Mouse (Mus musculus): ENCODE data around the gene Rae1.

Rae1 gene

DNA sequence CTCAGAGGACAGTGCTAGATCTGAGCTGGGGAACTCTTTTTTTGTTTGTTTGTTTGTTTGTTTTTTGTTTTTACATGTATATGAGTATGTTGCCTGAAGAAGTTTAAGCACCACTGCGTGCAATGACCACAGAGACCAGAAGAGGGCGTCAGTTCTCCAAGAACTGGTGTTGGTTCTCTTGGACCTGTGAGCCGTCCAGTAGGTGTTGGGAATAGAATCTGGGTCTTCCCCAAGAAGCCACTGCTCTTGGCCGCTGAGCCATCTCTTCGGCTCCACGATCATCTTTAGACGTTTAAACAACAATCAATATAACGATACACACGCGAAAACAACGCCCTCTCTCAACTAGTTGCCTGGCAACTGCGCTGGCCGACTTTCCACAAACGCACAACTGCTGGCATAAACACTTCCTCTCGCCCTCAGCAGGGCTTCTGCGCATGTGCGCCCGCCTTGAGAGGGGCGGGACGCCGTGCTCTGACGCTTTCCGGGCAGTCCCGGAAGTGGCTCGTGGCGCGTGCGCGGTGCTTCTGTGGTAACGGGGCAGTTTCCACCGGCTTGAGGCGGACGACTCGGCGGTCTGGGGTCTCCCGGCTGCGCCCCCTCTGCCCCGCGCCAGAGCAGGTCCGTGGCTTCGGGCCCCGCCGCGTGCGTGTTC lies at the start of gene Rae1:
Gene Rae1, plus strand, starts transcription at position 488 of the 655 bp plus-strand sequence.
- no peak for TF ChIP-seq GATA4 (IDR thresholded peaks at IDR 0.05; ENCODE audit: insufficient replicate concordance, low read length)

DNA sequence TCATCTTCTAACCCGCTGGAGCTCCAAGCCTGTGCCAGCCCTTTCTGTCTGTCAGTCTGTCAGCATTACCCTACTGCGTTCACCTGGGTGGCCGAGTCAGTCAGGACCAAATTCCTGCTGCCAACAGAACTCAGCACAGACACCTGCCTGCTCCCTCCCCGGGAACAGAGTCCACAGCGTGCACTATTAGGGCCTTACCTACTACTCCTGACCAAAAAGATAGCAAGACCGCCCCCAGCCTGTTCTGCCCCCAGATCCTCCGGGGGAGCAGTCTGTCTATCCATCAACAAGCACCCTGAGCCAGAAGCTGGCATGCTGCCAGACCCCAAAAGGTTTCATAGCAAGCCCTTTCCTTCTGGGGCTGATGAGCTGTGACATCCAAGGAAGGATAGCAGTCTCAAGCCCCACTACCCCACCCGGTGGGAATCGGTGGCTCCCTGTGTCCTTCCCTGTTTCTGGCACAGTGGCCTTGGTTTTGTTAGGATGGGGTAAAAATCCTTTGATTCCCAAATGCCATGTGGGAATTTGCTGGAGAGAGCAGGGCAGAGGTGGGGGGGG lies 49.7 kb upstream of the Rae1 start:
- TF ChIP-seq GATA4 (IDR thresholded peaks at IDR 0.05; ENCODE audit: insufficient replicate concordance, low read length), result no peak

DNA sequence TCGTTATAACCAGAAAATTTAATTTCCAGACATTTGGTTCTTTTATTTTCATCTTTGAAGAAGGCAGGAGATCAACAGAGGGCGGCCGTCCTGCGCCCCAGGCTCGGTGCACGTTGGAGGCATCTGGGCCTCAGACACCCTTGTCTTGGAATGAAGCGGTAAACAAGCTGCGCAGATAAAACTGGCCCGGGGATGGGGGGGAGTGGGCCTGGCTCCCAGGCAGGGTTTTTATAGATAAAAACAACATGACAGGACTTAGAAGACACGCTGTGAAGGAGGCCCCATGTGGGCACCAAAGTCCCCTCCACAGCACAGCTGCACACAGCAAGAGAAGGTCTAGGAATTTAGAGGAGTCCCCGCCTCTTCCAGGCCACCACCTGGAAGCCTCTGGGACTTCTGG lies 49.2 kb upstream of the Rae1 start:
- no peak for TF ChIP-seq GATA4 (IDR thresholded peaks at IDR 0.05; ENCODE audit: insufficient replicate concordance, low read length)

DNA sequence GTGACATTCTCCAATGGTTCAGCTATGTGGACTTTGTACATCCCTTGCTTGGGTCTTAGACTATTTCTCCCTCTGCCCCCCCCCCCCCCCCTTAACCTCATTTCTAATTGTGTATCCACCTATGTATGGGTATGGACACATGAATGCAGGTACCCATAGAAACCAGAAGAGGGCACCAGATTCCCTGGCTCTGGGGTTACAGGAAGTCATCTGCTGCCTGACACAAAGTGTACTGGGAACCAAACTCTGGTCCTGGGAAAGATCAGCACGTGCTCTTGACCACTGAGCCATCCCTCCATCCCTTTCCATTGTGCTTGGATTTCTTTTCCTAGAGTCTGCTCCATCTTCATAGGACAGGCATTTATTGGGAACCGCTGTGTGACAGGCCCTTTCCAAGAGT lies 47.9 kb upstream of the Rae1 start:
- no peak for TF ChIP-seq GATA4 (IDR thresholded peaks at IDR 0.05; ENCODE audit: insufficient replicate concordance, low read length)

DNA sequence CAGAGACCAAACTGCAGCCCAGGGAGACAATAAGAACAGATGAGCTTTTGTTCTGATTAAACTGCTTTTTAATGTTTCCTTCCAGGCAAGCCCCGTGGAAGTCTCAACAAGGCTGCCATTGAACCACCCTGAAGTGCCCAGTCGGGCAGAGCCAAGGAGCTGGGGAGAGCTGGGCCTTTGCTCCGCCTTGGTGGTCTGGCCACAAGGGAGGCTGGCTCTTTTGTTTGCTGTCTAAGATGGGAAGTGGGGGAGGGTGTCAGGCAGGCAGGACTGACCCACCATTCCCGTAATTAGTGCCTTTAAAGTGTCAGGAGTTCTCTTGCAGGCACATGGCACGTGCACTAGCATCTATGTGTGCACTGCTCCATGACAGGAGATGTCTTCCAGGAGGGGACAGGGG lies 41.3 kb upstream of the Rae1 start:
- no peak for TF ChIP-seq GATA4 (IDR thresholded peaks at IDR 0.05; ENCODE audit: insufficient replicate concordance, low read length)

DNA sequence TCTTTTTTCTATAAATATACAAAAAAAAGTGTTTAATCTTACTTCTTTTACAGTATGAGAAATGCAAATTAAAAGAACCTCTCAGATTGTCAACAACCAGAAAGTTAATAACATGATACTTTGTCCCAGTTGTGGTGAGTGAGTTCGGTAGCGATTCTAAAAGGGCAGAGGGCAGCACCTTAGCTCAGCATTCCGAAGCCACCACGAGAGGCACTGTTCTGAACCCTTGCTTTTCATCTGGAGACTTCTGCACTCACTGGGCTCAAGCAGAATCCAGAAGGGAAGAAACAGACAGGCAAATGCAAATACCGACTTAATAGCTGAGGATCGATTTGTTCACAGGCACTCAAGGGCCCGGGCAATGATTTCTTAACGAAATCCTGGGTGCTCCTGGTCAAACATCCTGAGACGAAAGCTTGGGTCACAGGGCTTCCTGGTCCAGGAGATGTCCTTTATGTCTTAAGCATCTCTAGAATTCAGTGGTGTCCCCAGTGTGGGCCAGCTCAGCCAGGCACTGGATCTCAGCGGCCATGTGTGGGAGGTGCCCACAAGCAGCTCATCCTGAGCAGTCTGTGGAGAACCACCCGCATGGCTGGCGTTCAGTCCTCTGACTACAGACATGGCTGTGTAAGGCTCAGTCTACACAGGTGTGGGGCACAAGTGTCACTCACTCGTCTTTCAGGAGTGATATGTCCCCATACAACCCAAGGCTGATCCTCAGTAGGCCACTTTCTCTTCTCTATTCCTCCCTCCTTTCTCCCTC lies 40.7 kb upstream of the Rae1 start:
- TF ChIP-seq GATA4 (IDR thresholded peaks at IDR 0.05; ENCODE audit: insufficient replicate concordance, low read length), result no peak

DNA sequence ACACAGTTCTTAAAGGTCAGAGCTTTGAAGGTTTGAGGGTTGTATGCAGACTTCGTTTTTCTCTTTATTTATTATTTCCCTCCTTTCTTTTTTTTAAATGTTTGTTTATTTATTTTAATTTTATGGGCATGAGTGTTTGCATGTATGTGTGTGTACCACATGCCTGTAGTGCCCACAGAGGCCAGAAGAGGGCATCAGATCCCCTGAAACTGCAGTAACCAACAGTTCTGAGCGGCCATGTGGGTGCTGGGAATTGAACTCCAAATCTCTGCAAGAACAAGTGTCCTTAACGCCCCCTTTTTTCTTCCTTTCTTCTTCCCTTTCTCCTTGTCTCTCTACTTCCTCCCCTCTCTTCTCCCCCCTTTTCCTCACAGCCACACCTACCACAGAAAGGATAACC lies 39.6 kb upstream of the Rae1 start:
- TF ChIP-seq GATA4 (IDR thresholded peaks at IDR 0.05; ENCODE audit: insufficient replicate concordance, low read length), result no peak

DNA sequence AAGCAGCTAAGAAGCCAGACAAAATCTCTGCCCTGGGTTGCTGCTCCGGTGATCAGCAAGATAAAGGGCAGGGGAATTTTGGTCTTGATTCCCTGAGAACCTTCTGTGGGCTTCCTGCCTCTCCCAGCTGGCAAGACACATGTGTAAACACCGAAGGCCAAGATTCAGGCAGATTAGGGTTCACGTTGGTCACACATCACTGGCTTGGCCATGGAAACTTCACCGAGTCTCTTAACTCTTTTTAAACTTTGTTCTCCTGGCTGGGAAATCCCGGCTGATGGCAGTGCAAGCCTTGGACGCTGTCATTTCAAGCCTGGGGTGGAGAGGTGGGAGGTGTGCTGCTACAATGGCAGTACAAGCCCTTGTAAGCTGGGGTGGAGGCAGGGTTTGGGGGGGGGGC lies 38.7 kb upstream of the Rae1 start:
- no peak for TF ChIP-seq GATA4 (IDR thresholded peaks at IDR 0.05; ENCODE audit: insufficient replicate concordance, low read length)

DNA sequence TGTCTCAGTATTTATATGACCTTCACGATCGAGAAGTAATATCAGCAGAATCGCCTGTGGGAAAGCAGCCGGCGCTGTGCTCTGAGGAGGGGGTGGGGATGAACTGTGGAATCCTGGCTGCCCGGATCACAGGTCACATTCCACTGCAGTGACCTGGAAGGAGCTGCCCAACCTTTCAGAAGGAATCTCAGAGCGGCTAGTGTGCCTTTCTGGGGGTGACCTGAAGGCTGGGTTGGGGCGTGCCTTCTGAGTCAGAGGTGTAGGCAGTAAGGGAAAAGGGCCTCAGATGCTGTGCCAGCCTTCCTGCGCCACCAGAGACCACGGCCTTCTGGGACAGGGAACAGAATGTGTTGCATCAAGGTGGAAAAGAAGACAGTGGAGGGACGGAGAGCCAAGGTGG lies 34.7 kb upstream of the Rae1 start:
- TF ChIP-seq GATA4 (IDR thresholded peaks at IDR 0.05; ENCODE audit: insufficient replicate concordance, low read length), result no peak

DNA sequence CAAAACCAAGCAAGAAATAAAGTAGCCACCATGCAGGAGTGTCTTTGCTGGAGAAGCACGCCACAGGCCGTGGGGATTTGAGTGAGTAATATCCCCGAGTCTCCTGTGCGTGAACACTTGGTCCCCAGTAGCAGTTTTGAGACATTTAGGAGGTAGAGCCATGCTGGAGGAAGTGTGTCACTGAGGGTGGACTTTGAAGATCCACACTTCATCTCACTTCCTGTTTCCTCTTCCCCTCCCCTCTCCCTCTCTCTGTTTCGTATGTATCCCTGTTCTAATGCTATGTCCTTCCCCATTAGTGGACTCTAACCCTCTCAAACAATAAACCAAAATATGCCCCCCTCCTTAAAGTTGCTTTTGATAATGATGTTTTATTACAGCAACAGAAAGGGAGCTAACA lies 33.4 kb upstream of the Rae1 start:
- TF ChIP-seq GATA4 (IDR thresholded peaks at IDR 0.05; ENCODE audit: insufficient replicate concordance, low read length), result no peak

DNA sequence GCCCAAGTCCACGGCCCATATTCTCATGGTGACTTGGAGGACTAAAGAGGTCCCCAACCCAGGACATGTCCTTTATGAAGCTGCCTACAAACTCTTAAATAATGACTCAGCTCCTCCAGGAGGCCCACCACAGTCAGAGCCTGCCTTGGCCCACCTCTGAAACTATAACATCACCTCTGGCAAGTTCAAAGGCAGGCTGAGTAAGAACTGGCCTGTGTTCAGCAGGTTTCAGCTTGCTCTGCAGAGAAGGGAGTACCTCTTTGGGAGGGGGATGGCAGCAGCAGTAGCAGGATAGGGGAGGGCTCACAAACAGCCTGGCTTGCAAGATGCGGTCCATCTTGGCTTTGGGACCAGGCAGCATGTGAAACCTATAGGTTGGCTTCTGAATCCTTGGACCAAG lies 28.1 kb upstream of the Rae1 start:
- TF ChIP-seq GATA4 (IDR thresholded peaks at IDR 0.05; ENCODE audit: insufficient replicate concordance, low read length), result no peak

DNA sequence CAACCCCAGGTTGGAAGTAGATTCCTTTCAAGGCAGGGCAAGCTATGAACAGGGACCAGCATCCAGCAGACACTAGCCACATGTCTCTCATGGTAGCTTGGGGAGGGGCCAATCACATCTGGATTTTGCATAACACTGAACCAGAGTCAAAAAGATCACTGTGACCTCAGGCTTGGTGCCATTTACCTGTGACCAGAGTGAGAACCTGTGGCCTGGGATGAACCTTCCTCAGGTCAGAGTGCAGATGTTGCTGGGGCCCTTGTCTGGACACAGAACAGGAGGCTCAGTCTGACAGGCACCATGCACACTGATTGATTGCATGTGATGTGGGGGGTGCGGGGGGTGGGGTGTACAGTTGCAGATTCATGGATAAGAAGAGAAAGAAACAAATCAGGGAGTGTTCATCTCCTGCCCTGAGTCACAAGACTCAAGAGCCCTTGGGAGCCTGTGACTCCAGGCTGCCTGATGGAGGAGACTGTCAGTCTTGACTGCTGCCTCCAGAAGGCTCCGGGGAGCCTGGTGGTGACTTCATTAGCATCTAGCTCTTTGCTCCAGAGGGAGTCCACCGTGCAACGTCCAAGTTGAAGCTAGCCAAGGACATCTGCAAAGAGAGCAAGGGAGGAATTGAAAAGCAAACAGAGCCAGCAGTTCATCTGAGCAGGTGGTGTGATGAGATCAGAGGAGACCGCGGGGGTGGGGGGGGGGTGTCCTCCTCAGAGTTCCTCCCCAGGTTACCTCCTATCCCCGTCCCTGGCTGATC lies 25.9 kb upstream of the Rae1 start:
- no peak for TF ChIP-seq GATA4 (IDR thresholded peaks at IDR 0.05; ENCODE audit: insufficient replicate concordance, low read length)

DNA sequence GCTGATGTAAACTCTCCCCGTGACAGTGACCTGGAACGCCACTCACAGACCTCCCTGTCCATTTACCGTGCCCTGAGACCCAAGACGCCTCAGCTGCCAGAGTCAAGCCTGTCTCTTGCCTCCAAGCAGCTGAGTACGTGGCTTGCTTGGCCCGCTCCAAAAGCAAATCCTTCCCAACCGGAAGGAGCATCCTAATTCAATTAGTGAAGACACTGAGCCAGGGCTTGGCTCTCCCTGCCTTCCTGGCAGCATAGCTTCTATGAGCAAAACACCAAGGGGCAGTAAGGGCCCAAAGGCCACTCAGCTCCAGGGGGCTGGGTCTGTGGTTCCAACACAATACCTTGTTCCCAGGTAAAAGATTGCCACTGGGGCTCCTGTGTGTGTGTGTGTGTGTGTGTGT lies 25.2 kb upstream of the Rae1 start:
- no peak for TF ChIP-seq GATA4 (IDR thresholded peaks at IDR 0.05; ENCODE audit: insufficient replicate concordance, low read length)

DNA sequence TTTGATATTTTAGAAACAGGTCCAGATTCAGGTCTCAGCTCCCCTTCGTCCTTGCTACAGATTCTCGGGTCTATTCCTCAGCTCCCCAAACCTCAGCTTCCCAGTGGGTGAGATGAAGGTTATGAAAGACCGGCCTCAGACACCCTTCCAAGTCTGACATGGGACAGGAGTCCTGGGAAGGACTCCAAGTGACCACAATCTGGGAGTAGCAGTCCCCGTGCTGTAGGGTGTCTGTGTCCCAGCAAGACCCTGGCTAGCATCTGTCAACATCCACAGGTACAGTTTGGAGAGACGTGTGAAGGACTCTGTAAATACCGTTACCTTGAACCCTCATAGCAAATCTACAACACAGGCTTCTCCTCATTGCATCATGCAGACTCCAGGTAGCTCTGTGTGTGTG lies 24.8 kb upstream of the Rae1 start:
- no peak for TF ChIP-seq GATA4 (IDR thresholded peaks at IDR 0.05; ENCODE audit: insufficient replicate concordance, low read length)

DNA sequence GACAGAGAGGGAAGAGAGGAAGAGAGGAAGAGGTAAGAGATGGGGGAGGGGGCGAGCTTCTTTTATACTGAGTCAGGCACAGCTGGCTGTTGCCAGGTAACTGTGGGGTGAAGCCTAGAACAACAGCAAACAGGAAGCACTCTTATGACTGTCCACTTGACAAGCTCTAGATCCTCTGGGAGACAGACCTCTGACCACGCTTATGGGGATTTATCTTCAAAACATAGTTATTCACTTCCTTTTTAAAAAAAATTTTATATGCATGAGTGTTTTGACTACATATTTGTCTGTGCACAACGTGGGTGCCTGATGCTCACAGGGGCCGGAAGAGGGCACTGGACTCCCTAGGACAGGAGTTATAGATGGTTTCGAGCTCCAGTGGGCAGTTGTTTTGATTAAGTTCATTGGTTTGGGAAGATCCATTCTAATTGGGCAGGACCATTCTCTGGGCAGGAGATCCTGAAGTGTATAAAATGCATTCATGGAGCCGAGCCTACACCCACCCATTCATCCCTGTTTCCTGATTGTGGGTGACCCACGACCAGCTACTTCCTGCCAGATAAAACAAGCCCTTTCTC lies 23.2 kb upstream of the Rae1 start:
- no peak for TF ChIP-seq GATA4 (IDR thresholded peaks at IDR 0.05; ENCODE audit: insufficient replicate concordance, low read length)

Data from liver, adult (tissue).